Mouse (Mus musculus) spleen, adult 2 months (tissue): ENCODE measurements around the gene 1810010H24Rik.
"Not testable (repeated sequence)": the region's sequence is repeated elsewhere in the genome, so short reads cannot be mapped to it uniquely, and the experiment has no call there.

ENCODE experiments used
- CTCF ChIP-seq: fragments of 200-500 bp; IDR thresholded peaks from 2 replicates; pipeline ENCODE4 v1.5.1; 2011; ENCODE audit warnings: mild to moderate bottlenecking, inconsistent platforms; ENCODE audit not compliant: insufficient read depth, insufficient read length, insufficient replicate concordance; ENCODE audit errors: extremely low read depth
- POLR2A ChIP-seq: fragments of 200-500 bp; IDR thresholded peaks from 2 replicates; pipeline ENCODE4 v1.6.1; 2011; ENCODE audit warnings: low read depth, low read length, inconsistent platforms

DNA sequence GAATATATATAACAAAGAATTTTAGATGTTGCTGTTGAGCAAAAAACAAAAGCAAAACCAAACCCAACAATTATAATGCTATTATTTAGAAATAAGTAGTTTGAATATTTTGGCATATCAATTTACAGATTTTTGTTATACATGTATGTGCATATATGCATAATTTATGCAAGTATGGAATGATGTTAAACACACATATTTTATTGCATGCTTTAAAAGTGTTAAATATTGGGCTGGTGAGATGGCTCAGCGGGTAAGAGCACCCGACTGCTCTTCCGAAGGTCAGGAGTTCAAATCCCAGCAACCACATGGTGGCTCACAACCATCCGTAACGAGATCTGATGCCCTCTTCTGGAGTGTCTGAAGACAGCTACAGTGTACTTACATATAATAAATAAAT is 5.8 kb upstream of the 1810010H24Rik start:
- not testable (repeated sequence) for TF ChIP-seq POLR2A, CTCF
